Mouse (Mus musculus): ENCODE measurements at regions not wholly inside any gene's neighbourhood (a gene's known extent, or its start where the extent isn't known, plus 50 kb on each side); places are given as distances from the start of the nearest gene placed in this dataset.

DNA sequence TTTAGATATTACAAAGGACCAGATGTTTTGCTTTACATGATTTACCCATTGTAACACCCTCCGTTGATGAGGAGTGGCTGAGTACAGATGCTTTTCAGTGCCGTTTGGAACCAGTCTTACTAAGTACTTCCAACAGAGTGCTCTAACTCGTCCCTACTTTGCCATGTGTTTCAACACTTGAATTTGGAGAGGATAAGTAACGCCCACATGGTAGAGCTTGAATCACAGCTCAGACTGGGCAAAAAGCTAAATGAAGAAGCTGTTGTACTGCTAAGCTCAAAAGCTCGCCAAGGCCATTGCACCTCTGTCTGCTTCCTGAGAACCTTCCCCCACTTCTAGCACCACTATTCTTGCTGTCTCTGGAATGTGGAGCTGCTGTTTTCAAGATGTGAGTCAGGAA lies 471.1 kb downstream of the Nfib start:
- DNase-seq (ENCODE audit: low spot score in 2 of 2), result peak; percentile 22 to 37

- DNase-seq (ENCODE audit: low spot score in 2 of 2), result no peak
These were observed 479.1 kb downstream of the Nfib start for GRCm38 (mm10) chr4:82226197-82227119.

DNA sequence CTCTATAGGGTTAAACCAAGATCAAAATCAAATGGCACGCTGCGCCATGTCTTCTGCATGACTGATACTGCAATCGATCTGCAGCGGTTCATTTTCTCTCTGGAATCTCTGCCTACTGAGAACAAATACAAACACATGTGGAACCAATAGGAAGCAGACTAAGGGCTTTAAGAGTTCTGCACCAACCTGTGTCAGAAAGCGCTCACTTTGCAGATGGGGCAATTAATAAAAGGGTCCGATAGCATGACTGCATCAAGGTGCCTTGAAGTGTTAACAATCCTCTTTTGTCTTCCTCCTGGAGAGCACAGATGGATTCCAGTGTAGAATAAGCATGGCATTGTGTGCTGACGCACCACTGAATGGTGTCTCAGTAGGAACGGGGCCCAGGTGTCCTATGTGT lies 484.8 kb downstream of the Nfib start:
- DNase-seq (ENCODE audit: low spot score in 2 of 2), result no peak

DNA sequence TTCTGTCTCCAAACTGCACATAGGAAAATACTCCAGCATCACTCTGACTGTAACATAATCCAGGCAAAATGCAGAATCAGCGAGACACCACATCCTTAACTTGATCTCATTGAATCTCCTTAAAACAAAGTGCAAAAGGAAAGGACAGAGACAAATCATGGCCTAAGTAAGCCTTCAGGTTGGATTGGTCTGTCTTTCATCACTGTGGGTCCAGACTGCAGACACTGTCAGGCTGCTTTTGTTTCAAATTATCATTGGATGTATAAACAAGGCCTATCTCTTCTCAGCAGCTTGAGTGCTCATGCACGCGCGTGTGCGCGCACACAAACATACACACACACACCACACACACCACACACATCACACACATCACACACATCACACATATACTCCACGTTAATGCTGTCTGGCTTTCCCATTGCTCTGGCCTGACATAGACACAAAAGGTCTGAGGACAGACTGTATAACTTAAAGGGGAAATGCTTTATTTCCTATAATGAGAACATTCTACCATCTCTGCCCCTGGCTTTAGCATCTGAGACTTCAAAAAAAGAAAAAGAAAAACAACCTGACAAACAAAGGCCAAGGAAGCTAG lies 485.3 kb downstream of the Nfib start:
- no peak for DNase-seq (ENCODE audit: low spot score in 2 of 2)

- no peak for DNase-seq (ENCODE audit: low spot score in 2 of 2)
These were observed 486.9 kb downstream of the Nfib start for GRCm38 (mm10) chr4:82218616-82219015.

DNA sequence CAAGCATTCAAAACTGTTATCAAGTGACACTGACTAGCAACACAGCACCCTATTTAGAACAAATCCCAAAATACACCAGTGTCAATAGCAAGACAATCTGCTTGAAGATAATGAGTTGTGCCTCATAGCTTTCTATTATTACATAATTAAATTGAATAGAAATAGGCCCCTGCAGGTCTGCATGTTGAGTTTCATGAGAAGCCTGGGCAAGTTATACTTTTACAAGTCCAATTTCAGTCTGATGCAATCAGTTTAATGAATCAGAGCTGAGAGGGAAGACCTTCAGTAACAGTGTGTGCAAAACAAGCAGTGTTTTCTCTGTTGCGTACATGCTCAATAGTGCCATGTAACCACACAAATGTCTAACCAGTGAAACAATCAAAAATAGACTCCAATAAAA lies 498.5 kb downstream of the Nfib start:
- DNase-seq (ENCODE audit: low spot score in 2 of 2), result no peak

GRCm38 (mm10) chr4:82200306-82200705 lies 505.2 kb downstream of the Nfib start:
- DNase-seq (ENCODE audit: low spot score in 2 of 2), result no peak

- DNase-seq (ENCODE audit: low spot score in 2 of 2), result no peak
These were observed 506.4 kb downstream of the Nfib start for GRCm38 (mm10) chr4:82199118-82199517.

DNA sequence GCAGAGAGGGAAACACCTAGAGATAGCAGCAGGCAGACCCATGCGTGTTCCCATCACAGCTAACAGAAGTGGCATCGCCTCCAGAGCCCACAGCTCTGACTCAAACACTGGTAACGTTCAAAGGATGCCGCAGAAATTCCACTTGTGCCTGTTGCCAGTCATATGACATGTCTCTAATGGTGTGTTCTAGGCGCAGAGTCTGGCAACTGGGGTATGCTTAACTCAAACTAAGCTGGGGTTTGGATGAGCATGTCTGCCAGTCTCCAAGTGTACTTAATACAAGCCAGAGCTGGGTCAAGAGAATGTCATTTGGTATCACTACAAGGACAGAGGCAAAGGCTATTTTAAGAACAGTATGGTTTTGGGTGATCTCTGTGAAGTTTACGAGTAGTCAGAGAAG lies 507.9 kb downstream of the Nfib start:
- no peak for DNase-seq (ENCODE audit: low spot score in 2 of 2)

DNA sequence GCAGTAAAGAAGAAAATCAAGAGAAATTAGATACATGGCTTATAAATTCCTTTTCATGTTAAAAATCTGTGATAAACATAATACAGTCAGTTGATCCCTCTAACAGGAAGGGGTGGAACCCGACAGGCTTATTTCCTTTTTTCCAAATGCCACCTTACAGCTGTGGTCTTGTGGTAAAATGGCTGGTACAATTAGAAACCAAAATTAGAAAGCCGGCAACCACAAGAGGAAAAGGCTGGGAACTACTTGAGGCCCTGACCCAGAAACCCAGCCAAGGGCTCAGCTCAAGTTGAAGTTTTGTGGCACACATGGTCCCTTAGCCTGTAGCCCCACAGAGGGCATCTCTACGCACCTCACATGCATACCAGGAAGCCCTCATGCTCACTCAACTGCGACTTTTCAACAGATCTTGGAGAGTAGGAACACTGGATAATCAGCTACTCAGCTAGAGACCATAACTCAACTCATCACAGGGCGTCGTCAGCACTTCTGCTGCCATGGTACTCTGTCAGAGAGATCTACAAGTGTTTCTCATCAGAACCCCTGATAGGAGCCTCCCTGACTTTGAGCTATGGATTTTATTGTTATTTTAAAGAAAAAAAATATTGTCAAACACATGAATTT lies 509.4 kb downstream of the Nfib start:
- no peak for DNase-seq (ENCODE audit: low spot score in 2 of 2)

GRCm38 (mm10) chr4:82193905-82194304 lies 511.6 kb downstream of the Nfib start:
- DNase-seq (ENCODE audit: low spot score in 2 of 2), result no peak

- DNase-seq (ENCODE audit: low spot score in 2 of 2), result no peak
These were observed 518.7 kb downstream of the Nfib start for GRCm38 (mm10) chr4:82186892-82187291.

DNA sequence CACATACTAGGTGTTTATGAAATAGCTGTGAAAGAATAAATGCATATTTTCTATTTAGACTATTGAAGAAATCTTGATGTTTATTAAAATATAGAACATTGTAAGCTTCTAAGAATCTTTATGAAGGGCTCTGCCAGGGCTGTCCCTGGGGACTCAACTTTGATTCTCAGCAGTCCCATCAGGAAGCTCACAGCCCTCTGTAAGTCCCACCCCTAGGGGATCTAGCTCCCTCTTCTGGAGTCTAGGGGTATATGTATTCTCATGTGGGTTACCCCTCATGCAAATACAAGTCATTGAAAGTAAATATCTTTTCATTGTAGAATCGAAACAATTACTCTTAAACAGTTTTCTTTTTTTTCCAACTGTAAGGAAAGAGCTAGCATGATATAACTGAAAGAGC lies 521.6 kb downstream of the Nfib start:
- DNase-seq (ENCODE audit: low spot score in 2 of 2), result no peak

GRCm38 (mm10) chr4:82178112-82178511 lies 527.4 kb downstream of the Nfib start:
- no peak for DNase-seq (ENCODE audit: low spot score in 2 of 2)

DNA sequence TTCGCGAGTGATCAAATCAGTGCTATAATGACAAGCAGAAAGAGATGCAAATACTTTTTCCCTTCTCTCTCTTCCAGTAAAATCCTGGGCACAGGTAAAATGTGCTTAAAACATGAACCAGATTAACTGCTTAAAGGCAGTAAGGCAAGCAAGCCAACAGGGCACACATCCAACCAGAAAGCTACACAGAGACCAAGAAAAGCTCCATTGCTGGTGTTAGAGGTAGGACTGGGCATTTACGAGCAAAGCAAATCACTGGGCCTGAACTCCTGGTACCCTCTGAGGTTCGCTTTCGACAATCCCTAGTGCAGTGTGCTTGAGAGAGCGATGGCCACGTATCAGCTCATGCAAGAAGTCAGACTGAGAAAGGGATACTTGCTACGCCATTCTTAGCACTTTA lies 528.8 kb downstream of the Nfib start:
- DNase-seq (ENCODE audit: low spot score in 2 of 2), result no peak

DNA sequence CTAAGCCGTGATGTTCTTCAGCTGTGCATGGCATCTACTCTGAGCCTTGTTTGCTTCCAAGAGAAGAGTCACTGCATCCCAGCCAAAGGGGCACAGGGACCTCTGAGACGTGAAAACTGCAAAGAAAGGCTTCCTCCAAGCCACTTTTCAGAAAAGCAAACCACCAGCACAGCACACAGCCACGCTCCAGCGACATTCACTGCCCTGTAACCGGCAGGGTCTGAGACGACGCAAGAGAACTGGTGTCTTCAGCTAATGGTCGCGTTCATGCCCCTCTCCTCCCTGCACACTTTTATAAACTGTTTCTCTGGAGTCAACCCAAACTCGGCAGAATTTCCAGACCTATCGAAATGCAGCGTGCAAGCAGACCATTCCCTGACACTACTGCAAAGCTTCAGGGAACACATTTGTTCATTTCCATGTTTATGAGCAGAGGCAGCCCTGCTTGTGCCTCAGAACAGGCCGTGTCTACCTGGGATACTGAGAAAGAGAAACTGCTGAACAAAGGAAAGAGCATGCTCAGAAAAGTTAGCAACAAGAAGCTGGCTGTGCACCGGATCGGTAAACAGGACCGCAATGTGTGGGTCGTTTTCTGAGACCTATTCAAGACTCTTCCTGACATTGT lies 532.0 kb downstream of the Nfib start:
- no peak for DNase-seq (ENCODE audit: low spot score in 2 of 2)

DNA sequence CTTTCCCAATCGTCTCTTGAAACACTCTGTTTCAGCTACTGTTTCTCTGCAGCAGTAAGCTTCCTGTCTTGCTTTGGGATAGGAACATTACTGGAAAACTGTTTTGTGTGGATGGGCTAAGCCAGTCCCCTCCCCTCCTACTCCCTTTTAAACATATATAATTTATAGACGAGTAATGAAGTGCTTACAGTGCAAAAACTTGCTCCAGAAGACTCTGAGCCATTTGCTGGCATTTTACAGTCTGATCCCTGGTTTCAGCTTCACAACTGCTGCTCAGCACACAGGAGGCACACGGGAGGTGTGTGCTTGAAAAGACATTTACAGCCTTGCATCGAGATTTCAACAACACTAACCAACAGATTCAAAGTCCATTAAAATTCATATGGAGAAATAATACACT lies 534.6 kb downstream of the Nfib start:
- no peak for DNase-seq (ENCODE audit: low spot score in 2 of 2)

DNA sequence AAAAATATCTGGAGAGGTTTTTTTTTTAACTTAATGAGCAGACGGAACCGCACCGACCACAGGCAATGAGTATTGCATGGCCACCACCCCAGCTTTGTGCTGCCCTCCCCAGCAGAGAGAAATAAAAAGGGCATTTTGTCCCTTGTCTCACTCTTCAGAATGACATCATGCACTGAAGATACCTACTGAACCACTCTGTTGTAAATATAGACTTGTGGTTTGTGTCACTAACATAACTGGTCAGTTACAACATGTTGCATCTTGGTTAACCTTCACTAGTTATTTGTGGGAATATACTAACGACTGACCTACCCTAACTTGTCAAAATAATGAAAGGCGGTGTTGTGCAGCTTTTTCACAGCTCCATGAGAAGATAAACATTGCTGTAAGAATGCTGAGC lies 537.5 kb downstream of the Nfib start:
- DNase-seq (ENCODE audit: low spot score in 2 of 2), result no peak

GRCm38 (mm10) chr4:82167396-82167795 lies 538.2 kb downstream of the Nfib start:
- DNase-seq (ENCODE audit: low spot score in 2 of 2), result no peak

DNA sequence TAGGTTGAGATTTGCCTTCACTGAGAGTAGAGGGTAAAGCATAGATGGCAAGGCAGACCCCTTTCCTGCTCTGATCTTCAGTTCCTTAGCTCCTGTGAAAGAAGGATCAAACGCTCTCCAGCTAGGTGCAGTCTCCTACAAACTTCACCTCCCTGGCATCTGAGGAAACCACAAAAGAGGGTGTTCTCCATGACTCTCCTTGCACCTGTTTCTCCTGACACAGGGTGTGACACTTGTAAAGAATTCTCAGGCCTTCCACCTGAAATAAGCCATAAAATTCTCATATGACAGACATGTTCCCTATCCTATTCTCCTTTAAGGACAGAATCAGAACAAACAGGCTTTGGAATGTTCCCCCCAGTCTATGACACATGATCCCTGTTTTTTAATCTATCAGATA lies 538.7 kb downstream of the Nfib start:
- DNase-seq (ENCODE audit: low spot score in 2 of 2), result no peak

- no peak for DNase-seq (ENCODE audit: low spot score in 2 of 2)
These were observed 539.5 kb downstream of the Nfib start for GRCm38 (mm10) chr4:82166087-82166486.

DNA sequence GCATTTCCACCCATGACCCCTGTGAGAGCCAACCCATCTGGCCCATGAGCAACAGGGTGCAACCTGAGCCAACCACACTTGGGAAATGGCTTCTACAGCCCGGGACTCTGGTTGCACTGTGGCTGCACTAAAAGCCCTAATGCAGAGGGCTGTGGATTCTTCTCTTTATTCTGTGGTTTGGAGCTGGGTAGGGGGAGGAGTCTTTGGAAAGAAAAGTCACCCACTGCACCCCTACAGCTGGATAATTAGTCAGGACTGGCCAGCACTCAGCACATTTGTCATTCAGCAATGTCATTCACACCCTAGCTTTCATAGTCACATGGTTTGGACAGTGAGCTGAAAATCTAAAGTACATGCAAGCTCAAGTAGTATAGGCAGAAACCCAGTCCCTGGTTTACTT lies 541.5 kb downstream of the Nfib start:
- DNase-seq (ENCODE audit: low spot score in 2 of 2), result no peak

DNA sequence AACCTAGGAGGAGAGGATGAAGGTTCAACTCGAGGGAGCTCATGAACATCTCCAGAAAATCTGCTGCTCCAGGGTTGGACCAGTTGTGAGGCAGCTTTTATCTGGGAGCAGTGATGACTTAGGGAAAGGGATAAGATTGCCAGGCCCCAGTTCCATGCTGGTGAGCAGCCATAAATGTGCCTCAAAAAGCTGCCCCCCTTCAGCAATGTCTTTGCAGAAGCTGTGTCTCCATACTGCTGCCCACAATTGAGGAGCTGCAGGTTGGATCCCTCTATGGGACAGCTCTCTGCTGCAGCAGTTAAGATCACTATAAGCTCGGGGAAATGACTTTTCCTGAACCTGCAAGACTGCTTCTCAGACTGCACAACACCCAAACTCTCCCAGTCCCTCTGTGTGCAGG lies 543.7 kb downstream of the Nfib start:
- DNase-seq (ENCODE audit: low spot score in 2 of 2), result no peak

Data from right cerebral cortex, adult 2 months (tissue).